Mouse (Mus musculus): ENCODE results near the gene Enoph1. TPM values are rescaled to one million over a fixed set of nuclear protein-coding genes. Genes with fewer than 3 reads are reported as not detected.

The Enoph1 gene
- 39.5 and 42.4 TPM in 2 replicates for polyA plus RNA-seq (2015; fragmentation: Nextera tagmentation; extraction: Ambion mirVana)

GRCm38 (mm10) chr5:100039602-100040142 lies at the start of gene Enoph1, which contains the start of gene Hnrnpdl:
Enoph1 (plus strand) TSS chr5:100039985.
Hnrnpdl (minus strand) TSS chr5:100039664.
- WGBS: under 1% methylated on average over 56 of the region's 57 CpGs
- peaks cover 57% of the 10 kb centered on the region for H3K4me1 ChIP-seq (replicated peaks)
- peak within 1 kb of the TSS; percentile 99 for H3K9ac ChIP-seq
- ATAC-seq (ENCODE audit: low FRiP score): peak; percentile 92
- peak within 1 kb of the TSS; percentile 89 for H3K4me3 ChIP-seq
- no peaks in the 10 kb centered on the region for H3K27me3 ChIP-seq
- peaks cover 17% of the 10 kb centered on the region for H3K36me3 ChIP-seq
- H3K9me3 ChIP-seq: no peaks in the 10 kb centered on the region
- peak within 1 kb of the TSS; percentile 100 for H3K27ac ChIP-seq
- peak within 1 kb of the TSS; percentile 78 for H3K4me2 ChIP-seq

GRCm38 (mm10) chr5:99994166-99994565 lies 45.6 kb upstream of the Enoph1 start:
- Histone ChIP-seq H3K27me3 (no peaks in the 10 kb centered on the region), H3K27ac (no peak overlapping the region), H3K4me3 (no peak overlapping the region), H3K4me2 (no peak overlapping the region), H3K9ac (no peak overlapping the region), H3K9me3 (no peaks in the 10 kb centered on the region; the same call in 1 of the 2 replicates), H3K4me1 (replicated peaks) (no peaks in the 10 kb centered on the region), H3K36me3 (no peaks in the 10 kb centered on the region)
- no peak for ATAC-seq (ENCODE audit: low FRiP score)
- 84% methylated on average over 3 of the region's 3 CpGs for WGBS

- no peak overlapping the region for H3K27ac ChIP-seq
- no peak overlapping the region for H3K4me2 ChIP-seq
- no peaks in the 10 kb centered on the region for H3K27me3 ChIP-seq
- WGBS: 90% methylated on average over 3 of the region's 3 CpGs
- no peak overlapping the region for H3K4me3 ChIP-seq
- no peaks in the 10 kb centered on the region for H3K4me1 ChIP-seq (replicated peaks)
- no peak for ATAC-seq (ENCODE audit: low FRiP score)
- no peaks in the 10 kb centered on the region for H3K36me3 ChIP-seq
- no peaks in the 10 kb centered on the region; the same call in 1 of the 2 replicates for H3K9me3 ChIP-seq
- H3K9ac ChIP-seq: no peak overlapping the region
Observed at GRCm38 (mm10) chr5:99994680-99995079, 45.1 kb upstream of the Enoph1 start.

- Histone ChIP-seq H3K4me2 (no peak overlapping the region), H3K27ac (no peak overlapping the region), H3K9me3 (no peaks in the 10 kb centered on the region), H3K4me3 (no peak overlapping the region), H3K4me1 (replicated peaks) (no peaks in the 10 kb centered on the region), H3K27me3 (no peaks in the 10 kb centered on the region), H3K36me3 (no peaks in the 10 kb centered on the region), H3K9ac (no peak overlapping the region)
- ATAC-seq (ENCODE audit: low FRiP score): no peak
- WGBS: 78% methylated on average over 7 of the region's 7 CpGs
Observed at GRCm38 (mm10) chr5:100000048-100000447, 39.7 kb upstream of the Enoph1 start.

GRCm38 (mm10) chr5:100000500-100000899 lies 39.3 kb upstream of the Enoph1 start:
- Histone ChIP-seq H3K36me3 (no peaks in the 10 kb centered on the region), H3K9ac (no peak overlapping the region), H3K27me3 (no peaks in the 10 kb centered on the region), H3K4me1 (replicated peaks) (no peaks in the 10 kb centered on the region), H3K4me3 (no peak overlapping the region), H3K27ac (no peak overlapping the region), H3K9me3 (no peaks in the 10 kb centered on the region), H3K4me2 (no peak overlapping the region)
- ATAC-seq (ENCODE audit: low FRiP score): no peak
- WGBS: 50% methylated on average over 7 of the region's 8 CpGs

GRCm38 (mm10) chr5:100003895-100004294 lies 35.9 kb upstream of the Enoph1 start:
- H3K27me3 ChIP-seq: no peaks in the 10 kb centered on the region
- H3K4me1 ChIP-seq (replicated peaks): no peaks in the 10 kb centered on the region
- ATAC-seq (ENCODE audit: low FRiP score): no peak
- H3K4me3 ChIP-seq: no peak overlapping the region
- H3K9ac ChIP-seq: no peak overlapping the region
- no peak overlapping the region for H3K27ac ChIP-seq
- no peak overlapping the region for H3K4me2 ChIP-seq
- no peaks in the 10 kb centered on the region for H3K9me3 ChIP-seq
- 91% methylated on average over 4 of the region's 4 CpGs for WGBS
- H3K36me3 ChIP-seq: no peaks in the 10 kb centered on the region

- no peak overlapping the region for H3K9ac ChIP-seq
- WGBS: 73% methylated on average over 3 of the region's 3 CpGs
- no peaks in the 10 kb centered on the region for H3K36me3 ChIP-seq
- no peak overlapping the region for H3K27ac ChIP-seq
- H3K4me3 ChIP-seq: no peak overlapping the region
- no peaks in the 10 kb centered on the region for H3K4me1 ChIP-seq (replicated peaks)
- no peak for ATAC-seq (ENCODE audit: low FRiP score)
- H3K27me3 ChIP-seq: no peaks in the 10 kb centered on the region
- no peak overlapping the region for H3K4me2 ChIP-seq
- H3K9me3 ChIP-seq: no peaks in the 10 kb centered on the region
Observed at GRCm38 (mm10) chr5:100005431-100005830, 34.4 kb upstream of the Enoph1 start.

GRCm38 (mm10) chr5:100005896-100006295 lies 33.9 kb upstream of the Enoph1 start:
- Histone ChIP-seq H3K27me3 (no peaks in the 10 kb centered on the region), H3K9me3 (no peaks in the 10 kb centered on the region), H3K4me3 (no peak overlapping the region), H3K4me1 (replicated peaks) (no peaks in the 10 kb centered on the region), H3K4me2 (no peak overlapping the region), H3K36me3 (no peaks in the 10 kb centered on the region), H3K27ac (no peak overlapping the region), H3K9ac (no peak overlapping the region)
- 83% methylated on average over 6 of the region's 6 CpGs for whole genome bisulfite sequencing
- no peak for ATAC-seq (ENCODE audit: low FRiP score)

- Histone ChIP-seq H3K4me1 (replicated peaks) (no peaks in the 10 kb centered on the region), H3K27me3 (no peaks in the 10 kb centered on the region), H3K9ac (no peak overlapping the region), H3K27ac (no peak overlapping the region), H3K9me3 (no peaks in the 10 kb centered on the region), H3K4me3 (no peak overlapping the region), H3K36me3 (no peaks in the 10 kb centered on the region), H3K4me2 (no peak overlapping the region)
- 90% methylated on average over 4 of the region's 4 CpGs for WGBS
- no peak for ATAC-seq (ENCODE audit: low FRiP score)
Observed at GRCm38 (mm10) chr5:100006324-100007039, 33.3 kb upstream of the Enoph1 start.

- 81% methylated on average over 4 of the region's 4 CpGs for WGBS
Observed at GRCm38 (mm10) chr5:100007040-100007375, 32.8 kb upstream of the Enoph1 start.

GRCm38 (mm10) chr5:100008485-100008884 lies 31.3 kb upstream of the Enoph1 start:
- no peaks in the 10 kb centered on the region for H3K9me3 ChIP-seq
- 54% methylated on average over 3 of the region's 3 CpGs for WGBS
- no peak overlapping the region for H3K9ac ChIP-seq
- H3K36me3 ChIP-seq: no peaks in the 10 kb centered on the region
- no peaks in the 10 kb centered on the region for H3K27me3 ChIP-seq
- H3K27ac ChIP-seq: no peak overlapping the region
- no peak overlapping the region for H3K4me2 ChIP-seq
- ATAC-seq (ENCODE audit: low FRiP score): no peak
- no peak overlapping the region for H3K4me3 ChIP-seq
- H3K4me1 ChIP-seq (replicated peaks): no peaks in the 10 kb centered on the region

More at GRCm38 (mm10) chr5:100007040-100007375, 32.8 kb upstream of the Enoph1 start:
- no peaks in the 10 kb centered on the region for H3K36me3 ChIP-seq
- H3K27me3 ChIP-seq: no peaks in the 10 kb centered on the region
- H3K4me3 ChIP-seq: no peak overlapping the region
- H3K27ac ChIP-seq: no peak overlapping the region
- H3K4me1 ChIP-seq (replicated peaks): no peaks in the 10 kb centered on the region
- ATAC-seq (ENCODE audit: low FRiP score): no peak
- no peak overlapping the region for H3K4me2 ChIP-seq
- H3K9ac ChIP-seq: no peak overlapping the region
- H3K9me3 ChIP-seq: no peaks in the 10 kb centered on the region

- Histone ChIP-seq H3K4me2 (no peak overlapping the region), H3K27me3 (no peaks in the 10 kb centered on the region), H3K27ac (no peak overlapping the region), H3K4me3 (no peak overlapping the region), H3K9me3 (no peaks in the 10 kb centered on the region), H3K9ac (no peak overlapping the region), H3K36me3 (no peaks in the 10 kb centered on the region), H3K4me1 (replicated peaks) (no peaks in the 10 kb centered on the region)
- no peak for ATAC-seq (ENCODE audit: low FRiP score)
- 91% methylated on average over 9 of the region's 9 CpGs for WGBS
Observed at GRCm38 (mm10) chr5:100012599-100012998, 27.2 kb upstream of the Enoph1 start.

- ATAC-seq (ENCODE audit: low FRiP score): no peak
- no peaks in the 10 kb centered on the region for H3K4me1 ChIP-seq (replicated peaks)
- H3K4me3 ChIP-seq: no peak overlapping the region
- no peaks in the 10 kb centered on the region for H3K9me3 ChIP-seq
- no peaks in the 10 kb centered on the region for H3K27me3 ChIP-seq
- H3K27ac ChIP-seq: no peak overlapping the region
- no peaks in the 10 kb centered on the region for H3K36me3 ChIP-seq
- H3K9ac ChIP-seq: no peak overlapping the region
- H3K4me2 ChIP-seq: no peak overlapping the region
Observed at GRCm38 (mm10) chr5:100020089-100020488, 19.7 kb upstream of the Enoph1 start.
